Mouse (Mus musculus): ENCODE data around the gene Fam234b. TPM values are rescaled to one million over a fixed set of nuclear protein-coding genes. Genes with fewer than 3 reads are reported as not detected.

Fam234b gene
- polyA plus RNA-seq, 1 experiment from 2014 or later = 9.2 TPM

GRCm38 (mm10) chr6:135178599-135178998 lies 19.2 kb upstream of the Fam234b start:
- Histone ChIP-seq H3K36me3 (no peaks in the 10 kb centered on the region), H3K4me1 (replicated peaks) (no peaks in the 10 kb centered on the region), H3K4me3 (no peak overlapping the region), H3K27me3 (0 out of 2 replicates have a peak, but pooled peaks cover 2% of the 10 kb centered on the region), H3K9me3 (replicated peaks) (no peaks in the 10 kb centered on the region), H3K4me2 (no peak overlapping the region), H3K9ac (no peak overlapping the region), H3K27ac (no peak overlapping the region)
- no peak for ATAC-seq (replicated peaks; ENCODE audit: insufficient number of reproducible peaks, insufficient read depth, low FRiP score, low read depth)
- WGBS = 31% methylated on average over 3 of the region's 3 CpGs

DNA sequence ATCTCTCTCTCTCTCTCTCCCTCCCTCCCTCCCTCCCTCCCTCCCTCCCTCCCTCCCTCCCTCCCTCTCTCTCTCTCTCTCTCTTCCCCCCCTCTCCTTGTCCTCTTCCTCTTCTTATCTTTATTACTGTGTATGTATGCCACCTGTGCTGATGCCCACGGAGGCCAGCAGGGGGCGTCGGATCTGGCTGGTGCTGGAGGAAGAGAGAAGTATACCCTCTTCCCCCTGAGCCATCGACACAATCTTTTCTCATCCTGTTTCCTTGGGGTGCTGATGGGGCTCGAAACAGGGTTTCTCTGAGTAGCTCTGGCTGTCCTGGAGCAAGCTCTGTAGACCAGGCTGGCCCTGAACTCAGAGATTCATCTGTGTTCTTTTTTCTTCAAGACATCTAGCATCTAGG lies 14.9 kb upstream of the Fam234b start:
- H3K4me2 ChIP-seq = no peak overlapping the region
- no peak for ATAC-seq (replicated peaks; ENCODE audit: insufficient number of reproducible peaks, insufficient read depth, low FRiP score, low read depth)
- H3K4me3 ChIP-seq = no peak overlapping the region
- 42% methylated on average over 5 of the region's 5 CpGs for WGBS
- H3K4me1 ChIP-seq (replicated peaks) = 0 out of 2 replicates have a peak, but pooled peaks cover 2% of the 10 kb centered on the region
- no peaks in the 10 kb centered on the region for H3K9me3 ChIP-seq (replicated peaks)
- no peaks in the 10 kb centered on the region for H3K36me3 ChIP-seq
- no peak overlapping the region for H3K9ac ChIP-seq
- 0 out of 2 replicates have a peak, but pooled peaks cover 2% of the 10 kb centered on the region for H3K27me3 ChIP-seq
- H3K27ac ChIP-seq = no peak overlapping the region

- Histone ChIP-seq H3K4me3 (no peak overlapping the region), H3K36me3 (no peaks in the 10 kb centered on the region), H3K27me3 (no peaks in the 10 kb centered on the region), H3K4me1 (replicated peaks) (0 out of 2 replicates have a peak, but pooled peaks cover 2% of the 10 kb centered on the region), H3K9me3 (replicated peaks) (no peaks in the 10 kb centered on the region), H3K4me2 (no peak overlapping the region), H3K9ac (no peak overlapping the region), H3K27ac (no peak overlapping the region)
- 32% methylated on average over 8 of the region's 8 CpGs for WGBS
- no peak for ATAC-seq (replicated peaks; ENCODE audit: insufficient number of reproducible peaks, insufficient read depth, low FRiP score, low read depth)
Observed at GRCm38 (mm10) chr6:135183961-135184360, 13.8 kb upstream of the Fam234b start.

- no peaks in the 10 kb centered on the region for H3K9me3 ChIP-seq (replicated peaks)
- H3K27ac ChIP-seq = no peak overlapping the region
- no peak overlapping the region for H3K9ac ChIP-seq
- no peaks in the 10 kb centered on the region for H3K36me3 ChIP-seq
- H3K4me3 ChIP-seq = no peak overlapping the region
- H3K4me2 ChIP-seq = no peak overlapping the region
- no peak for ATAC-seq (replicated peaks; ENCODE audit: insufficient number of reproducible peaks, insufficient read depth, low FRiP score, low read depth)
- H3K27me3 ChIP-seq = no peaks in the 10 kb centered on the region
- WGBS = 50% methylated on average over 10 of the region's 10 CpGs
- H3K4me1 ChIP-seq (replicated peaks) = 0 out of 2 replicates have a peak, but pooled peaks cover 2% of the 10 kb centered on the region
Observed at GRCm38 (mm10) chr6:135187076-135187917, 10.5 kb upstream of the Fam234b start.

DNA sequence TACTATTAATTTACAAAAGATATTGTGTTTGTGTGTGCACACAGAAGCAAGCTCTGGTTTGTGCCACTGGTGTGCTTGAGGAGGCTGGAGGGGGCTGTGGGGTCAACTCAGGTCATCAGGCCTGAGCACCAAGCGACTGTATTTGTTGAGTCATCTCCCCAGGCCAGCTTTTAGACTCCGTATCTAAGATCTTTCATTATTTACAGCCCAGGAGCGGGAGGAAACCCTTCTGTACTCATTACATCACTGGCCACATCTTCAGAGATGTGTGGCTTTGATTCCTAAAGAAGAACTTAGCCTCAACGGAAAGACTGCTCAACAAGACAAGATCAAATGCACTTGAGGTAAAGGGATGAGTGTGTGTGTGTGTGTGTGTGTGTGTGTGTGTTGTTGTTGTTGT lies 9.1 kb upstream of the Fam234b start:
- WGBS = 67% methylated on average over 4 of the region's 4 CpGs
- no peak for ATAC-seq (replicated peaks; ENCODE audit: insufficient number of reproducible peaks, insufficient read depth, low FRiP score, low read depth)
- no peak overlapping the region for H3K9ac ChIP-seq
- no peak overlapping the region for H3K4me3 ChIP-seq
- no peaks in the 10 kb centered on the region for H3K36me3 ChIP-seq
- no peak overlapping the region for H3K4me2 ChIP-seq
- no peaks in the 10 kb centered on the region for H3K9me3 ChIP-seq (replicated peaks)
- no peak overlapping the region for H3K27ac ChIP-seq
- 0 out of 2 replicates have a peak, but pooled peaks cover 8% of the 10 kb centered on the region for H3K4me1 ChIP-seq (replicated peaks)
- H3K27me3 ChIP-seq = no peaks in the 10 kb centered on the region

DNA sequence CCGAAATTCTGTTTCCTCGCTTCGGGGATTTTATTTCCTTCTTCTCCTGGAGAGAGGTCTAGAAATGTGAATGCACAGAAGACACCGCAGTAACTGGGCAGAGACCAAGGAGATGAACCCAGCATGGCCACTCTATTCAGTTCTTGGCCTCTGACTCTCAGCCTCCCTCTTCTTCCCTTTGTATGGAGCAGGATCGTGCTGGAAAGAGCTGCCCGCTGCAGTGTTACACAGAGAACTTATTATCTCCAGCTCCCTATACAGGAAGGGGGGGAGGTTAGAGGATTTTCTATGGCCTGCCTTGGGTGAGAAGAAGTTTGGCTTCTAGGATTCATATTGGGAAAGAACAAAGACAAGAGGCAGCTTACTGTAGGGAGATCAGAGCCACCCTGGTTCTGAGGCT lies 7.7 kb upstream of the Fam234b start:
- H3K4me2 ChIP-seq = no peak overlapping the region
- no peak for ATAC-seq (replicated peaks; ENCODE audit: insufficient number of reproducible peaks, insufficient read depth, low FRiP score, low read depth)
- H3K4me3 ChIP-seq = no peak overlapping the region
- WGBS = 60% methylated on average over 6 of the region's 6 CpGs
- 0 out of 2 replicates have a peak, but pooled peaks cover 8% of the 10 kb centered on the region for H3K4me1 ChIP-seq (replicated peaks)
- no peak overlapping the region for H3K9ac ChIP-seq
- H3K9me3 ChIP-seq (replicated peaks) = no peaks in the 10 kb centered on the region
- no peak overlapping the region for H3K27ac ChIP-seq
- H3K27me3 ChIP-seq = no peaks in the 10 kb centered on the region
- no peaks in the 10 kb centered on the region for H3K36me3 ChIP-seq

- Histone ChIP-seq H3K4me2 (no peak overlapping the region), H3K27ac (no peak overlapping the region), H3K4me3 (no peak overlapping the region), H3K4me1 (replicated peaks) (0 out of 2 replicates have a peak, but pooled peaks cover 8% of the 10 kb centered on the region), H3K36me3 (no peaks in the 10 kb centered on the region), H3K9ac (no peak overlapping the region), H3K27me3 (no peaks in the 10 kb centered on the region), H3K9me3 (replicated peaks) (no peaks in the 10 kb centered on the region)
- no peak for ATAC-seq (replicated peaks; ENCODE audit: insufficient number of reproducible peaks, insufficient read depth, low FRiP score, low read depth)
- 88% methylated on average over 1 of the region's 1 CpGs for WGBS
Observed at GRCm38 (mm10) chr6:135191906-135192305, 5.9 kb upstream of the Fam234b start.

- H3K9ac ChIP-seq = no peak overlapping the region
- no peaks in the 10 kb centered on the region for H3K9me3 ChIP-seq (replicated peaks)
- WGBS = 75% methylated on average over 8 of the region's 8 CpGs
- no peak for ATAC-seq (replicated peaks; ENCODE audit: insufficient number of reproducible peaks, insufficient read depth, low FRiP score, low read depth)
- H3K27ac ChIP-seq = no peak overlapping the region
- H3K27me3 ChIP-seq = no peaks in the 10 kb centered on the region
- H3K36me3 ChIP-seq = no peaks in the 10 kb centered on the region
- no peak overlapping the region for H3K4me2 ChIP-seq
- H3K4me3 ChIP-seq = no peak overlapping the region
- peaks cover 10% of the 10 kb centered on the region; the same call in 1 of the 2 replicates for H3K4me1 ChIP-seq (replicated peaks)
Observed at GRCm38 (mm10) chr6:135192993-135193392, 4.8 kb upstream of the Fam234b start.

DNA sequence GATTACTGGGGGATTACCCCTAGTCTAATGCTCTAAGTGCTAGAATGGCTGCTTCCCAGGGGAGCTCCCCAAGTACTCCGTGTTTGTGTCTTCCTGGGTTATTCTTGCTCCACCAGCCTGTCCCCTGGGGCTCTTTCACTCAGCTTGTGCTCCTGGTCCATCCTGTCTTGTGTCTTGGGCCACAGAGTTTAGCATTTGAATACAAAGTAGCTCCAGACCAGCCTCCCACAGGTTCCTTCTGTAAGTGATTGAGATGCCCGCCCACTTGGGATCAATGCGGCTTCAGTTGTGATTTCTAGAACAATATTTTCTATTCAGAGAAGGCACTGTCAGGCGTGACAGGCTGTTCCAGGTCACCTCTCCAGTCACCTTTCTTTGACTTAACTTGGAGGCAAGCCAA lies 4.0 kb upstream of the Fam234b start:
- no peak overlapping the region for H3K9ac ChIP-seq
- 54% methylated on average over 4 of the region's 4 CpGs for WGBS
- no peaks in the 10 kb centered on the region for H3K9me3 ChIP-seq (replicated peaks)

DNA sequence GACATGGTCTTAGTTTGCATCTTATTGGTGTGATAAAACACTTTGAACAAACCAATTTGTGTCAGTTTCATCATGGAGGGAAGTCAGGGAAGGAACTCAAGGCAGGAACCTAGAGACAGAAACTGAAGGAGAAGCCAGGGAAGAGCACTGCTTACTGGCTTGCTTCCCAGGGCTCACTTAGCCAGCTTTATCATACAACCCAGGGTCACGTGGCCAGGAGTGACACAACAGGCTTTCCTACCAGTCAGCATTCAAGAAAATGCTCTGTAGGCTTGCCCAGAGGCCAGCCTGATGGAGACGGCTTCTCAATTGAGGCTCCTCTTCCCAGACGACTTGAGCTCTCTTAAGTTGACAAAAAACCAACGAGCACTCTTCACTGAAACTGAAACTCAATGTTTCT lies 2.9 kb upstream of the Fam234b start:
- no peak for ATAC-seq (replicated peaks; ENCODE audit: insufficient number of reproducible peaks, insufficient read depth, low FRiP score, low read depth)
- H3K4me3 ChIP-seq = no peak overlapping the region
- H3K27me3 ChIP-seq = no peaks in the 10 kb centered on the region
- no peaks in the 10 kb centered on the region for H3K9me3 ChIP-seq (replicated peaks)
- H3K9ac ChIP-seq = no peak overlapping the region
- peaks cover 16% of the 10 kb centered on the region for H3K4me1 ChIP-seq (replicated peaks)
- H3K27ac ChIP-seq = no peak overlapping the region
- no peaks in the 10 kb centered on the region for H3K36me3 ChIP-seq
- WGBS = 59% methylated on average over 4 of the region's 4 CpGs
- no peak overlapping the region for H3K4me2 ChIP-seq

More for the DNA sequence above, 4.0 kb upstream of the Fam234b start:
- H3K4me3 ChIP-seq = no peak overlapping the region
- H3K4me1 ChIP-seq (replicated peaks) = peaks cover 15% of the 10 kb centered on the region
- no peak overlapping the region for H3K4me2 ChIP-seq
- H3K27me3 ChIP-seq = no peaks in the 10 kb centered on the region
- no peak overlapping the region for H3K27ac ChIP-seq
- H3K36me3 ChIP-seq = no peaks in the 10 kb centered on the region
- ATAC-seq (replicated peaks; ENCODE audit: insufficient number of reproducible peaks, insufficient read depth, low FRiP score, low read depth) = no peak

GRCm38 (mm10) chr6:135196707-135197106 lies 1.1 kb upstream of the Fam234b start:
- Histone ChIP-seq H3K9ac (no peak overlapping the region), H3K36me3 (no peaks in the 10 kb centered on the region), H3K4me1 (replicated peaks) (peaks cover 16% of the 10 kb centered on the region), H3K4me3 (no peak overlapping the region), H3K9me3 (replicated peaks) (no peaks in the 10 kb centered on the region), H3K27me3 (no peaks in the 10 kb centered on the region), H3K27ac (no peak overlapping the region), H3K4me2 (no peak overlapping the region)
- ATAC-seq (replicated peaks; ENCODE audit: insufficient number of reproducible peaks, insufficient read depth, low FRiP score, low read depth) = no peak
- 43% methylated on average over 8 of the region's 8 CpGs for WGBS

DNA sequence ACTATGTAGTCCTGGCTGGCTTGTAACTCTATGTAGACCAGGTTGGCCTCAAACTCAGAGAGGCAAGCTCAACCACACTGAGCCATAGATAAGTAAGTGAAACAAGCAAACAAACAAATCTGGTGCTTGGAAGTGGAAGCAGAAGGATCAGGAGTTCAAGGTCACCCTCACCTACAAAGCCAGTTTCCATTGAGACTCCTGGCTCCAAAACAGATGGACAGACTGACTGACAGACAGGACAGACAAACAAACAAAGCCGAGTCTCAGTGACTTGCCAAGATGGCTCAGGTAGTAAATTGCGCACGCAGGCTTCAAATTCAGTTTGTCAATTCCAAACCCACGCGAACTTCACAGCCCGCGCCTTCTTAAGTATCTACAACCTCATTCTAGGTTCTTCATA lies 331 bp upstream of the Fam234b start:
- Histone ChIP-seq H3K9ac (peak overlapping the region; percentile 72; the same call in 1 of the 2 replicates), H3K9me3 (replicated peaks) (no peaks in the 10 kb centered on the region), H3K4me3 (peak overlapping the region; percentile 72), H3K4me2 (peak overlapping the region; percentile 81), H3K36me3 (no peaks in the 10 kb centered on the region), H3K27ac (no peak overlapping the region), H3K27me3 (no peaks in the 10 kb centered on the region), H3K4me1 (replicated peaks) (peaks cover 16% of the 10 kb centered on the region)
- WGBS = 18% methylated on average over 7 of the region's 7 CpGs
- no peak for ATAC-seq (replicated peaks; ENCODE audit: insufficient number of reproducible peaks, insufficient read depth, low FRiP score, low read depth)
